Comparison of ENCODE assay signal across 22 mouse cellular contexts in the genomic region with DNA sequence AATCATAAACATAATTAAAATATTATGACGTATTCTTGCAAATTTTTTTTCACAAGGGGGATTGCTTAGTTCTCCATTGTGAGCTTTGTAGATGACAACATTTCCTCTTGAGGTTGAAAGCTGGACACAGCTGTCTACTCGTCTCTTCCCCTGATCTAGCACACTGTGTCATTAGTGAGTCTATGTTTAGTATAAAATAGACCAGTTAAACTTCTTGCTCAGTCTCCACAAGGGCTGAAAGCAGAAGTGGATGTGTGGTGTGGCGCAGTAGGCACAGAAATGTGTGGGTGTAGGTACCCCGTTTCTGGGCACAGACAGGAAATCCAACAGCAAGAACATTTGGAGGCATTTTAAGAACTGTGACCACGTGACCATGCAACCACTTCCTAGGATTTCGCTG. TPM values are rescaled to one million over a fixed set of nuclear protein-coding genes. Genes with fewer than 3 reads are reported as not detected.
DNase-seq lines count a peak whose midpoint lies in the region; ATAC-seq and TF ChIP-seq lines count a peak whose summit lies in the region.
"Had no signal": no experiment of that assay in that cellular context is flagged by ENCODE, and none has a peak within 500 bp of the region (broad histone marks: within the 10 kb centered on the region; RNA-seq: fewer than 3 reads in every experiment).

No protein-coding gene starts in this region.

- TF ChIP-seq POLR2A in lung, adult 2 months (IDR thresholded peaks at IDR 0.05; ENCODE audit: borderline replicate concordance, extremely low read depth, low read depth, low read length), result no peak

- ATAC-seq in kidney, postnatal 0 days (replicated peaks; ENCODE audit: low FRiP score, low read depth), result no peak
- no peak for ATAC-seq in kidney, embryonic 14.5 days (ENCODE audit: low FRiP score, low TSS enrichment)
- ATAC-seq in lung, postnatal 0 days, result no peak
- peak; percentile 78 for ATAC-seq in megakaryocyte, adult 5-6 weeks (ENCODE audit: poor library complexity, severe bottlenecking)
- no peak for ATAC-seq in liver, embryonic 12.5 days
- ATAC-seq: CD4-positive, CD25-positive, alpha-beta regulatory T cell, adult 4 months; forebrain, embryonic 13.5 days; midbrain, embryonic 15.5 days had no signal

- no peak for TF ChIP-seq CTCF in kidney, postnatal 0 days (IDR thresholded peaks at IDR 0.05; ENCODE audit: low read depth)
- no peak for TF ChIP-seq CTCF in lung, postnatal 0 days (IDR thresholded peaks at IDR 0.05)
- TF ChIP-seq CTCF in lung, adult 2 months (IDR thresholded peaks at IDR 0.05; ENCODE audit: insufficient read depth, low read length), result no peak

- no peak overlapping the region for H3K4me3 ChIP-seq in kidney, postnatal 0 days (replicated peaks; ENCODE audit: low read depth, low read length)
- H3K4me3 ChIP-seq in kidney, embryonic 14.5 days (ENCODE audit: low read length), result no peak overlapping the region
- no peak overlapping the region for H3K4me3 ChIP-seq in lung, postnatal 0 days (ENCODE audit: low read depth, low read length)
- no peak overlapping the region for H3K4me3 ChIP-seq in lung, adult 2 months (replicated peaks; ENCODE audit: extremely low read depth, low read depth, low read length)
- H3K4me3 ChIP-seq in liver, embryonic 12.5 days, result no peak overlapping the region
- H3K4me3 ChIP-seq: forebrain, embryonic 13.5 days; gastrocnemius, adult 2 months; heart, embryonic 13.5 days; hindbrain, embryonic 13.5 days; layer of hippocampus, adult 2 months; midbrain, embryonic 15.5 days; neural tube, embryonic 12.5 days had no signal

- DNase-seq in kidney, postnatal 0 days (ENCODE audit: low spot score), result peak; percentile 54
- DNase-seq in lung, postnatal 0 days (ENCODE audit: low spot score), result peak; percentile 15
- no peak for DNase-seq in lung, adult 2 months
- DNase-seq in c-Kit-positive CD71-negative TER-119-negative erythroid progenitor cells, embryonic 14.5 days (ENCODE audit: low read depth), result peak; percentile 9
- DNase-seq in adrenal gland, adult (ENCODE audit: inconsistent age in 2 of 2, low spot score in 1 of 2), result no peak
- DNase-seq: adrenal gland, postnatal 36 days; cerebellum, adult 18-20 months; gastrocnemius, adult 2 months; kidney, adult 9 months; thymus, postnatal 14 days had no signal

- no peak overlapping the region for H3K4me2 ChIP-seq in kidney, postnatal 0 days (ENCODE audit: low read length)
- no peak overlapping the region for H3K4me2 ChIP-seq in kidney, embryonic 14.5 days (replicated peaks; ENCODE audit: low read depth, low read length)
- H3K4me2 ChIP-seq in lung, postnatal 0 days (replicated peaks; ENCODE audit: low read depth, low read length), result no peak overlapping the region
- H3K4me2 ChIP-seq in liver, embryonic 12.5 days, result no peak overlapping the region
- H3K4me2 ChIP-seq: forebrain, embryonic 13.5 days; heart, embryonic 13.5 days; hindbrain, embryonic 13.5 days; midbrain, embryonic 15.5 days; neural tube, embryonic 12.5 days had no signal

- H3K36me3 ChIP-seq in kidney, postnatal 0 days (ENCODE audit: insufficient read depth, low read length), result no peaks in the 10 kb centered on the region
- H3K36me3 ChIP-seq in kidney, embryonic 14.5 days (ENCODE audit: control insufficient read depth, insufficient read depth, low read length), result no peaks in the 10 kb centered on the region
- no peaks in the 10 kb centered on the region for H3K36me3 ChIP-seq in lung, postnatal 0 days (ENCODE audit: insufficient read depth, low read length)
- no peaks in the 10 kb centered on the region for H3K36me3 ChIP-seq in liver, embryonic 12.5 days
- H3K36me3 ChIP-seq: heart, embryonic 13.5 days; hindbrain, embryonic 13.5 days; midbrain, embryonic 15.5 days; neural tube, embryonic 12.5 days had no signal

- H3K4me1 ChIP-seq in kidney, postnatal 0 days (replicated peaks; ENCODE audit: insufficient read depth, low read length), result no peaks in the 10 kb centered on the region
- H3K4me1 ChIP-seq in kidney, embryonic 14.5 days (ENCODE audit: control insufficient read depth, insufficient read depth, low read length), result no peaks in the 10 kb centered on the region
- no peaks in the 10 kb centered on the region for H3K4me1 ChIP-seq in lung, postnatal 0 days (ENCODE audit: insufficient read depth, low read depth, low read length)
- no peaks in the 10 kb centered on the region for H3K4me1 ChIP-seq in lung, adult 2 months (ENCODE audit: control insufficient read depth, insufficient read depth, low read length)
- H3K4me1 ChIP-seq in liver, embryonic 12.5 days, result no peaks in the 10 kb centered on the region
- H3K4me1 ChIP-seq: forebrain, embryonic 13.5 days; heart, embryonic 13.5 days; midbrain, embryonic 15.5 days; neural tube, embryonic 12.5 days had no signal

- H3K27me3 ChIP-seq in kidney, postnatal 0 days (ENCODE audit: insufficient read depth, low read length), result no peaks in the 10 kb centered on the region
- no peaks in the 10 kb centered on the region for H3K27me3 ChIP-seq in kidney, embryonic 14.5 days (ENCODE audit: control insufficient read depth, insufficient read depth, low read length)
- no peaks in the 10 kb centered on the region for H3K27me3 ChIP-seq in lung, postnatal 0 days (replicated peaks; ENCODE audit: insufficient read depth, low read length)
- H3K27me3 ChIP-seq in liver, embryonic 12.5 days (replicated peaks), result no peaks in the 10 kb centered on the region
- H3K27me3 ChIP-seq: forebrain, embryonic 13.5 days; heart, embryonic 13.5 days; hindbrain, embryonic 13.5 days; midbrain, embryonic 15.5 days; neural tube, embryonic 12.5 days had no signal

- no peak for TF ChIP-seq EP300 in lung, postnatal 0 days (IDR thresholded peaks at IDR 0.05)

- no peak overlapping the region for H3K27ac ChIP-seq in kidney, postnatal 0 days
- no peak overlapping the region for H3K27ac ChIP-seq in kidney, embryonic 14.5 days (ENCODE audit: low read depth, low read length)
- H3K27ac ChIP-seq in lung, postnatal 0 days (ENCODE audit: low read length), result no peak overlapping the region
- no peak overlapping the region for H3K27ac ChIP-seq in liver, embryonic 12.5 days
- H3K27ac ChIP-seq: forebrain, embryonic 13.5 days; gastrocnemius, adult 2 months; heart, embryonic 13.5 days; hindbrain, embryonic 13.5 days; layer of hippocampus, adult 2 months; macrophage; midbrain, embryonic 15.5 days; neural tube, embryonic 12.5 days had no signal

- no peak overlapping the region for H3K9ac ChIP-seq in kidney, postnatal 0 days (ENCODE audit: low read depth, low read length)
- H3K9ac ChIP-seq in kidney, embryonic 14.5 days (ENCODE audit: low read depth, low read length), result no peak overlapping the region
- no peak overlapping the region for H3K9ac ChIP-seq in lung, postnatal 0 days (replicated peaks; ENCODE audit: low read depth)
- H3K9ac ChIP-seq in liver, embryonic 12.5 days, result no peak overlapping the region
- H3K9ac ChIP-seq: forebrain, embryonic 13.5 days; heart, embryonic 13.5 days; hindbrain, embryonic 13.5 days; midbrain, embryonic 15.5 days; neural tube, embryonic 12.5 days had no signal

- WGBS in kidney, postnatal 0 days, result 85% methylated on average over 6 of the region's 6 CpGs
- WGBS in kidney, embryonic 14.5 days, result 87% methylated on average over 6 of the region's 6 CpGs
- WGBS in lung, postnatal 0 days, result 65% methylated on average over 6 of the region's 6 CpGs
- WGBS in lung, adult 2 months, result 51% methylated on average over 6 of the region's 6 CpGs
- 34% methylated on average over 6 of the region's 6 CpGs for WGBS in liver, embryonic 12.5 days (ENCODE audit: insufficient replicate concordance)

- H3K9me3 ChIP-seq in kidney, postnatal 0 days (replicated peaks; ENCODE audit: low read length), result no peaks in the 10 kb centered on the region
- H3K9me3 ChIP-seq in kidney, embryonic 14.5 days (ENCODE audit: control insufficient read depth, low read length), result no peaks in the 10 kb centered on the region
- H3K9me3 ChIP-seq in lung, postnatal 0 days (ENCODE audit: low read length), result no peaks in the 10 kb centered on the region
- H3K9me3 ChIP-seq in liver, embryonic 12.5 days (replicated peaks), result no peaks in the 10 kb centered on the region
- H3K9me3 ChIP-seq: forebrain, embryonic 13.5 days; heart, embryonic 13.5 days; hindbrain, embryonic 13.5 days; midbrain, embryonic 15.5 days; neural tube, embryonic 12.5 days had no signal

RNA-seq across cellular contexts. Expression of gene Gm10234, which starts 12.9 kb away (rescaled TPM):
- not detected in 2 replicates for polyA plus RNA-seq in kidney, postnatal 0 days (2015; fragmentation: Nextera tagmentation; extraction: Ambion mirVana)
- not detected in 2 replicates for polyA plus RNA-seq in kidney, embryonic 14.5 days (2014; fragmentation: Nextera tagmentation; extraction: Ambion mirVana)
- not detected in 2 replicates for polyA plus RNA-seq in lung, postnatal 0 days (2015; fragmentation: Nextera tagmentation; extraction: Ambion mirVana)
- not detected in 2 replicates for polyA plus RNA-seq in lung, adult 2 months (2012; rRNA removed)
- not detected in 2 replicates for total RNA-seq in megakaryocyte, adult 5-6 weeks (2015)
- not detected in 2 replicates for total RNA-seq in megakaryocyte, adult 5-6 weeks (2017)
- polyA plus RNA-seq in liver, embryonic 12.5 days (2016; fragmentation: Nextera tagmentation; extraction: Ambion mirVana), result not detected in 2 replicates
- total RNA-seq: adrenal gland, postnatal 36 days; gastrocnemius, adult 2 months; layer of hippocampus, adult 2 months; liver, adult 2 months had no signal
- polyA plus RNA-seq: CD4-positive, CD25-positive, alpha-beta regulatory T cell, adult 4 months; forebrain, embryonic 13.5 days; heart, embryonic 13.5 days; hindbrain, embryonic 13.5 days; liver, adult 2 months; macrophage; midbrain, embryonic 15.5 days; neural tube, embryonic 12.5 days had no signal

Comparison
In these comparisons a context has a peak if more than half of its experiments do, and no peak if none do; other contexts are left out.
1. DNase-seq: peak in kidney, postnatal 0 days (single experiment), lung, postnatal 0 days (single experiment) and c-Kit-positive CD71-negative TER-119-negative erythroid progenitor cells, embryonic 14.5 days (single experiment); none in lung, adult 2 months (single experiment) and adrenal gland, adult (0 of 2).